Mouse (Mus musculus) neutrophil, adult 65 days (primary cell): ENCODE data around the gene Fscn3. TPM values are rescaled to one million over a fixed set of nuclear protein-coding genes. Genes with fewer than 3 reads are reported as not detected.

Experiments used
- total RNA-seq: library from RNA; stranded (reverse); gene quantifications from 2 replicates; pipeline ENCODE4 v1.2.4, GENCODE M21; 2023

Fscn3 gene
- 0.32 TPM in 1 of 2 replicates, not detected in the other for total RNA-seq

DNA sequence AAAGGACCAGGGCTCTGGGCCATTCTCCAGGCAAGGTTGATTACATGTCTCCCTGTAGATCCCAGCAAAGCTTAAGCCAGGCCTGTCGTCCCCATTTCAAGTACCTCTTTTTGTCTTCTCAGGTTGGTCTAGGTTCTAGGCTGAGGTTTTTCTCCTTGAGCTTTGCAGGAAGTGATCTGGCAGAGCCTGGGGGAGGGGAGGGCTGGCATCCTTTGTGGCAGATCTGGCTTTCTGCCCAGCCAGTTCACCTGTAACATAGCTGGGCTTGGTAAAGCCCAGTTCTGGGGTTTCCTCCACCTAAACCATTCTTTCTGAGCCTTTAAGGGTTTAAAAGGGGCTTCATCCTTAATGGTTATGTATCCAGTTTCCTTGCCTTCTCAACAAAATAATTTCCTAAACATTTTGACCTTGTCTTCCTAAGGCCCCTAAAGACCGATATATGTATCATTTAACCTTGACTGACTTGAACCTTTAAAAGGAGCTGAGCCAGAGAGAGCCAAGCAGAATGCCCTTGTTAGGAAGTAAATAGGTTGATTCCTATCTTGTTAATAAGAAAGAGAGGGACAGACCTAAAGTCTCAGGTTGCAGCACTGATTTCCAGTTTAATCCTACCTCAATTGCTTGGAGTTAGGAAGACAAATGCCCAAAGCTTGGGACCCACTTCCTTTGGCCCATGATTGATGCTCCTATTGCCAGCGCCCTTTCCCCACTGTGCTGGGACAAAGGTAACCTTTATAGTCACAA is at the start of gene Fscn3:
Gene Fscn3 (plus strand): TSS at position 694 of the 744 bp plus-strand sequence.

DNA sequence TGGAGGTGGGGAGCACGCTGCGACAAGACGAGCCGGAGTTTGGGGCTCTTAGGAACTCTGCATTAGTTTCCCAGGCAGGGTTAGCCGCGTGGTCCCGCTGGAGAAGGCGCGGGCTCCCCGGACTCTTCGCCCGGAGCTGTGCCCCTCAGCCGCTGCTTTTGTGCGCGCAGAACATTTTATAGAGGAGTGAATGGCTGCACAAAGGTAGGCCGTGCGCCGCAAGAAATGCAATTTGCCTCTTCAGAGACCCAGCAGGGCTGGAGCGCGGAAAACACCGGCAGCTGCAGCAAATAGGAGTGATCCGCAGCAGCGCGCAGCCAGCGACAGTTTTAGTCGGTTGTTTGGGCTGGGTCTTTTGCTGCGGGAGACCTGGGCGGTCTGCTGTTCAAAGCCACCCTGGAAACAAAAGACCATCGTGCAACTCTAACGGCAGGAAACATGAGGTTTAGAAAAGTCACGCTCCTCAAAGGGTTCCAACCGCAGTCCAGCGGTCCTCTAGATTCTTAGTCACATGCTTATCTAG is 29.8 kb upstream of the Fscn3 start, which contains the start of gene Zfp800:
Gene Zfp800 (minus strand): TSS at position 325 of the 523 bp plus-strand sequence.

DNA sequence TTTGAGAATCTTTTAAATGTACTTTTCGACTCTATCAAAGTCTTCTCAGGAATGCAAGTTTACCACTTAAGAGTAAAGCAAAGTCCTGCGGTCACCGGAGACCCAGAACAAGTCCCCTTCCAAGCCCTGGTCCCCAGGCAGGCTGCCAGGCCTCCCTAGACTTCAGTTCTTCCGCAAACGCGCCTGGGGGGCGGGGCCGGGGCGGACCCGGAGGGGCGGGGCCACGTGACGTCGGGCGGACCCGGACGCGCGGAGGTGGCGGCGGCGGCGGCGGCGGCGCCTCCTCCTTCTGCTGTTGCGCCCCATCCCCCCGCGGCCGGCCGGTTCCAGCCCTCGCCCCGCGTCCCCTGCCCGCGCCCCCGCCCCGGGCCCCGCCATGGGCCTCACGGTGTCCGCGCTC is 4.3 kb upstream of the Fscn3 start, which contains the start of gene Arf5:
Gene Arf5 (plus strand): TSS at position 248 of the 400 bp plus-strand sequence.

DNA sequence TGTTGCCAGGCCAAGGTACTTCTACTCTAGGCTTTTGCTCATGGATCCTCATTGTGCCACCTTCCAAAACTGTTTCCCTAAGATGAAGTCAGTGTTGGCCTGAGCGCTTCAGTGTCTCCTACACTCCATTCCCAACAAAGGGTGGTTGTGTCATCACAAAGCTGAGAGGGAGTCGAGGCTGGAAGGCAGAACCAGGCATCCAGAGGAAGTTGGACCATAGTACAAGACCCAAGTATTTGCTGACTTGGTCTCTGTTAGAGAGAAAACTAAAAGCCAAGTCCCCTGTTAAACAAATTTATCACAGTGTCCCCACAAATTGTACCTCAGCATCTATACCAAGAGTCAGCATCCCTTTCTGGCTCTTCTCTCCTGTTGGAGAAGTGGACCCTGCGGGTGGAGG is 701 bp downstream of the Fscn3 start, which contains the start of gene Gcc1:
Gene Gcc1 (minus strand): TSS at position 101 of the 400 bp plus-strand sequence.

DNA sequence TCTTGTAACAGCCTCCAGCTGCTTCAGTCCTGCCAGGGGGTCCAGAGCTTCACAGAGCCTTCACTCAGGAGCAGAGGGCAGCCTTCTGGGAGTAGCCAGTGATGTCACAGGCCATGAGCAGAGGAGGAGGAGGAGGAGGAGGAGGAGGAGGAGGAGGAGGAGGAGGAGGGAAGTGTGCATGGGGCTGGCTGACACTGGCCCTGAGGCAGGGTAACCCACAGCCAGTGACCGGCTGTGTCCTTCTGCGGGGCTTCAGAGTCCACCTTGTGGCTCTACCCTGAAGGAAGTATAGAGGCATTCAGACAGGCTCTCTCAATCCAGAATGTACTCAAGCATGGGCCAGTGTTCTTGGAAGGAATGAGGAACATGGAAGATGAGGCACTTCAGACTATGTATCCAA is 21.7 kb downstream of the Fscn3 start, which contains the start of gene Pax4:
Gene Pax4 (minus strand): TSS at position 101 of the 400 bp plus-strand sequence.

DNA sequence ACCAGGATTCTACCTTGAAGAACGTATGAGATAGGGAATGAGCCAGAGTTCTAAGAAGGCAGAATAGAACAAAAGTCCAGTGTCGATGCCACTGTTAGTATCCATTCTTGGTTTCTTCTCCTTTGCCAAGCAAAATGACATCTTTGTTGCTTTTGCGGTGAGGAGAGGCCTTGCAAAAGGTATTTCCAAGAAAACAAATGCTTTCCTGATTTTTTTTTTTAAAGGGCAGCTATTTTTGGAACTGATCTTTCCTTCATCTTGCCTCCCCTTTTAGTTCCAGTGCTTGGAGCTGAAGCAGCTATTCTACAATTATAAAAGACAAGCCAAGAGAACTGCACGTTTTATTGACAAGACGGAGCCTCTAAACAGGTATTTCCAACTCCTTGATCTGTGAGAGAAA is 47.2 kb downstream of the Fscn3 start, which contains the start of gene Snd1:
Gene Snd1 (plus strand): TSS at position 301 of the 400 bp plus-strand sequence.

Other genes starting within 250 kb of the Fscn3 start
- gene Zfp800, start 29.8 kb upstream of the Fscn3 start, total RNA-seq: 27.9 and 29.8 TPM in 2 replicates
- gene Arf5, start 4.2 kb upstream of the Fscn3 start, total RNA-seq: 154 and 176 TPM in 2 replicates
- 21.9 and 29.8 TPM in 2 replicates for gene Gcc1, start 601 bp downstream of the Fscn3 start, total RNA-seq
- not detected in 2 replicates for gene Pax4, start 21.6 kb downstream of the Fscn3 start, total RNA-seq
- 58.4 and 86.1 TPM in 2 replicates for gene Snd1, start 47.4 kb downstream of the Fscn3 start, total RNA-seq